Mouse (Mus musculus) limb, embryonic 14.5 days (tissue): ENCODE results near the gene Slamf6. TPM values are rescaled to one million over a fixed set of nuclear protein-coding genes. Genes with fewer than 3 reads are reported as not detected.
"Not testable (repeated sequence)": the region's sequence is repeated elsewhere in the genome, so short reads cannot be mapped to it uniquely, and the experiment has no call there.

Source experiments
- ATAC-seq: fragments of 200-750 bp; cut with Nextera tagmentation; 2 replicates; pipeline ENCODE4 v1.8.0; 2017; ENCODE audit warnings: low read depth, moderate number of reproducible peaks, moderate TSS enrichment; ENCODE audit not compliant: low FRiP score
- DNase-seq: peaks from one replicate; pipeline ENCODE4 v3.0.0-alpha.2; 2015; ENCODE audit warnings: low spot score
- H3K27ac ChIP-seq: fragments of 300-500 bp; sonication (generic); replicated peaks from 2 replicates; pipeline ENCODE4 v1.5.1; 2014; ENCODE audit warnings: low read depth, mild to moderate bottlenecking, low read length, moderate library complexity, mixed read lengths
- H3K27me3 ChIP-seq: fragments of 300-500 bp; sonication (generic); 2 replicates; pipeline ENCODE4 v1.6.1; 2014; ENCODE audit warnings: low read length, mixed read lengths; ENCODE audit not compliant: control insufficient read depth, insufficient read depth
- H3K36me3 ChIP-seq: fragments of 300-500 bp; sonication (generic); 2 replicates; pipeline ENCODE4 v1.6.1; 2014; ENCODE audit warnings: mild to moderate bottlenecking, low read length, moderate library complexity, mixed read lengths; ENCODE audit not compliant: control insufficient read depth, insufficient read depth
- H3K4me1 ChIP-seq: fragments of 300-500 bp; sonication (generic); 2 replicates; pipeline ENCODE4 v1.6.1; 2014; ENCODE audit warnings: antibody characterized with exemption, low read length, mixed read lengths; ENCODE audit not compliant: control insufficient read depth, insufficient read depth
- H3K4me2 ChIP-seq: fragments of 300-500 bp; sonication (generic); replicated peaks from 2 replicates; pipeline ENCODE4 v1.6.1; 2014; ENCODE audit warnings: low read depth, mild to moderate bottlenecking, low read length, moderate library complexity; ENCODE audit not compliant: severe bottlenecking
- H3K4me3 ChIP-seq: fragments of 300-500 bp; sonication (generic); replicated peaks from 2 replicates; pipeline ENCODE4 v1.5.1; 2014; ENCODE audit warnings: low read length
- H3K9ac ChIP-seq: fragments of 300-500 bp; sonication (generic); 2 replicates; pipeline ENCODE4 v1.6.1; 2014; ENCODE audit warnings: mild to moderate bottlenecking, low read depth, low read length, moderate library complexity; ENCODE audit not compliant: severe bottlenecking
- H3K9me3 ChIP-seq: fragments of 300-500 bp; sonication (generic); 2 replicates; pipeline ENCODE4 v1.6.1; 2016; ENCODE audit warnings: low read length; ENCODE audit not compliant: control insufficient read depth
- POLR2A ChIP-seq: fragments of 200-500 bp; IDR thresholded peaks from 2 replicates; pipeline ENCODE4 v1.8.0; 2012; ENCODE audit warnings: inconsistent platforms, mild to moderate bottlenecking, moderate library complexity, borderline replicate concordance; ENCODE audit not compliant: insufficient read depth, insufficient read length; ENCODE audit errors: extremely low read depth
- WGBS: fragments of 180-500 bp; shearing (Covaris S2); extraction: QIAGEN DNeasy Blood & Tissue Kit; methylation state at CpG from one replicate; pipeline ENCODE4 v1.1.7; 2014; 5-methylcytosine and 5-hydroxymethylcytosine counted together
- polyA plus RNA-seq, 2 experiments: library from polyadenylated mRNA; depleted of rRNA in 1 of 2; stranded (reverse) in 1 of 2; unstranded in 1 of 2; fragments of >200 nt; fragmentation: Nextera tagmentation in 1 of 2; extraction: Ambion mirVana in 1 of 2; gene quantifications; 2 replicates each; pipeline versions ENCODE4 v1.2.1 to v1.2.3; 2012 to 2014

The Slamf6 gene
- polyA plus RNA-seq, 2 experiments = 0.11 to 0.32 TPM

DNA sequence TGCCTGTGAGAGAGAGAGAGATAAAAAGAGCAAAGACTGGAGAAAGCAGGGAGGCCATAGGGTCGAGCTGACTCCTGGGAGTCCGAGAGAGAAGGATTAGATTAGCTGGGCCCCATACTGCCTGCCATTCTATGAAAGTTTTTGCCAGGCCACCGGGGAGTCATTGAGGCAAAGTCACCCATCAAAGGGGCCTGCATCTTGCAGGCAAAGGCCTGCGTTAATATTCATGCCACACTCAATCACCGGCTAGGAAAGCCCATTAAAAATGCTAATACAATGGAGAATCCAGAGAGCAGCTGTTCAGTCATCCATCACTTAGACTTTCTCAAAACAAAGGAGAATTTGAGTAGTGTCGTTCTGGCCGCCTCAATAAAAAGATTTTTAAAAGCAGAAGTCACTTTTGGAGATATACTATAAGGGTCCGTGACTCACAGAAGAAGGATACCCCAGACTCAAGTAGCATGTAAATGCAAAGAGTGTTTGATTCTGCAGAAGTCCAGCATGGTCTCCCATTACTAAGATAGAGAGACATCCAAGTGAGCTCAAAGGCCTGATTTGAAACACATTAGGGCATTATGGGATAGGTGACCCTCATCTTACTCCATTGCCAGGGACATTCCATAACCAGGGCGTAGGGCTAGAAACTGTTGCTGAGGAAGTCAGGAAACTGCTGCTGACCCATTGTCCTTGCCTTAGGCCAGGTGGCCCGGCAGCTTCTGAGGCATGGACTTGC is 53.7 kb downstream of the Slamf6 start:
- WGBS = 61% methylated on average over 10 of the region's 10 CpGs
- no peak for TF ChIP-seq POLR2A
- Histone ChIP-seq H3K4me1 (no peaks in the 10 kb centered on the region), H3K9me3 (no peaks in the 10 kb centered on the region), H3K9ac (no peak overlapping the region), H3K4me2 (no peak overlapping the region), H3K27ac (no peak overlapping the region), H3K27me3 (no peaks in the 10 kb centered on the region), H3K4me3 (no peak overlapping the region), H3K36me3 (no peaks in the 10 kb centered on the region)
- DNase-seq (no peak), ATAC-seq (no peak)

DNA sequence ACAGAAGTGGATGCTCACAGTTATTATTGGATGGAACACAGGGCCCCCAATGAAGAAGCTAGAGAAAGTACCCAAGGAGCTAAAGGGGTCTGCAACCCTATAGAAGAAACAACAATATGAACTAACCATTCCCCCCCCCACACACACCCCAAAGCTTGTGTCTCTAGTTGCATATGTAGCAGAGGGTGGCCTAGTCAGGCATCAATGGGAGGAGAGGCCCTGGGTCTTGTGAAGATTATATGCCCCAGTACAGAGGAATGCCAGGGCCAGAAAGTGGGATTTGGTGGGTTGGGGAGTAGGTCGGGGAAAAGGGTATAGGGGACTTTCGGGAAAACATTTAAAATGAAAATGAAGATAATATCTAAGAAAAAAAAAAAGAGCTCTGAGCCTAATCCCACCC is 57.0 kb downstream of the Slamf6 start:
- H3K36me3 ChIP-seq, DNase-seq, H3K9me3 ChIP-seq, H3K9ac ChIP-seq, ATAC-seq, H3K4me3 ChIP-seq, H3K27ac ChIP-seq, H3K4me1 ChIP-seq, H3K4me2 ChIP-seq, H3K27me3 ChIP-seq: not testable (repeated sequence)
- WGBS = 93% methylated on average over 2 of the region's 2 CpGs

DNA sequence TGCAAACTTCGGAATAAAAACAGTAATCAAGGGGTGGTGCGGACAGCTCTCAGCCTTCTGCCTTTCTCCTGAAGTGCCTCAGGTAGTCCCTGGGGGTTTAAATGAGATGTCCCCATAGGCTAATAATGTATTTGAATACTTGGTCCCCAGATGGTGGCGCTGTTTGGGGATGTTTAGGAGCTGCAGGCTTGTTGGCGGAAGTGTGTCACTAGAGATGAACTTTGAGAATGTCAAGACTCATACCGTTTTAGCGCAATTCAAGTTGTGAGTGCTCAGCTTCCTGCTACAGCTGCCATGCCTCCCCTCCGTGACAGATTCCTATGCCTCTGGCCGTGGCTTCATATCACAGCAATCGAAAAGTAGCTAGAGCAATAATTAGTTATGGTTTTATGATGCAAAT is 58.1 kb downstream of the Slamf6 start:
- H3K36me3 ChIP-seq = no peaks in the 10 kb centered on the region
- DNase-seq (no peak), ATAC-seq (no peak)
- no peak overlapping the region for H3K9ac ChIP-seq
- H3K4me2 ChIP-seq = no peak overlapping the region
- no peaks in the 10 kb centered on the region for H3K27me3 ChIP-seq
- no peak for TF ChIP-seq POLR2A
- no peak overlapping the region for H3K4me3 ChIP-seq
- H3K4me1 ChIP-seq = no peaks in the 10 kb centered on the region
- H3K27ac ChIP-seq = no peak overlapping the region
- WGBS = 88% methylated on average over 9 of the region's 9 CpGs
- H3K9me3 ChIP-seq = no peaks in the 10 kb centered on the region

DNA sequence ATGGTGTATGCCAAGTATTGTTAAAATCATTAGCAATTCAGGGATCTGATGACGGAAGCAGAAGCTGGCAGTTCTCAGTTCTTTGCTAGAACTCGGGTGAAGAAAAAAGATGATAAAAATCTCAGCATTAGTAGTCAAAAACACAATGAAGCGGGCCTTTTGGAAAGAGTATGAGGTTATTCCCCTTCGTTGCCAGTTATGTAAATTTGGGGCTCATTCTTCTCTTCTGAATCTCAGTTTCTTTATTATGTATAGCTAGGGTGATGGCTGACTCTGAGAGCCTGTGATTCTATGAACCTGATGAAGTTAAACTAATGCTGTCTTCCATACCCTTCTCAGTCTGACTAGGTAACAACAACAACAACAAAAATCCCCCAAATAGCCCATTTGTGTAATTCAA is 58.5 kb downstream of the Slamf6 start:
- no peak overlapping the region for H3K9ac ChIP-seq
- no peak for TF ChIP-seq POLR2A
- no peak overlapping the region for H3K4me2 ChIP-seq
- H3K9me3 ChIP-seq = no peaks in the 10 kb centered on the region
- no peaks in the 10 kb centered on the region for H3K27me3 ChIP-seq
- no peak overlapping the region for H3K4me3 ChIP-seq
- H3K4me1 ChIP-seq = no peaks in the 10 kb centered on the region
- no peaks in the 10 kb centered on the region for H3K36me3 ChIP-seq
- no peak overlapping the region for H3K27ac ChIP-seq
- ATAC-seq = no peak
- DNase-seq = no peak
- WGBS = 89% methylated on average over 4 of the region's 4 CpGs

DNA sequence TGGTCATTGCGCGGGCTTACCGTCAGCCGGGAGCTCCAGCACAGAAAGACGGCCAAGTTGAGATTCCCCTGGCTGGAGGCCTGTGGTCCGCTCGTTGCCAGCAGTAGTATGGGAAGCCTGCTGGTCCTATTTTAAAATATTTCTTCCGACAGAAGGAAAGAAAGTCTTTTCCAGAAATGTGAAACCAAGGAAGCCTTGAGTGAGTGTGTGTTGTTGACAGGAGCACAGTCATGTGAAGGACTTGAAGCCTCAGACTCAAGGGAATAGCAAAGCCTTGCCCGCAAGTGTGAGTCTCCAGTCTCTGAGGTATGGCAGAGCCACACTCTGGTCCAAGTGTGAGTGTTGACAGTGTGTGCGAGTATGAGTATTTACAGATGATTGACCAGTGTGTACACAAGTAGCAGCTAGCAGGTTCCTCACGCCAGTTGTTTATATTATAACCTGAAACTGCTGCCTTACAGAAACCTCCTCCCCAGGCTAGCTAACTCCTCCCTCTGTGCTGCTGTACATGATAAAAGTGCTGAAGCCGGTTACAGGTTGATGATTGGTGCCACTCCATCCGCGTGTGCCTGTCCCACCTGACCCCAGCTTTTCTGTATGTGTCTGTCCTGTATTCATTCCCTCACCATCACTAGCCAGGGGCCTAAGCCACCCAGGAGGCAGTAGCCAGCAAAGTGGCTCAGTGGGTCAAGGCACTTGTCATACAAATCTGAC is 59.7 kb downstream of the Slamf6 start:
- no peak for DNase-seq
- TF ChIP-seq POLR2A = no peak
- no peak overlapping the region for H3K4me2 ChIP-seq
- no peaks in the 10 kb centered on the region for H3K36me3 ChIP-seq
- H3K27ac ChIP-seq = no peak overlapping the region
- 91% methylated on average over 14 of the region's 14 CpGs for WGBS
- no peak for ATAC-seq
- H3K9ac ChIP-seq = no peak overlapping the region
- H3K4me3 ChIP-seq = no peak overlapping the region
- H3K27me3 ChIP-seq = no peaks in the 10 kb centered on the region
- H3K9me3 ChIP-seq = no peaks in the 10 kb centered on the region
- no peaks in the 10 kb centered on the region for H3K4me1 ChIP-seq
